Mouse (Mus musculus) kidney, postnatal 0 days (tissue): ENCODE measurements around the gene Erg. TPM values are rescaled to one million over a fixed set of nuclear protein-coding genes. Genes with fewer than 3 reads are reported as not detected.

ENCODE experiments used
- ATAC-seq: fragments of 200-750 bp; cut with Nextera tagmentation; replicated peaks from 2 replicates; pipeline ENCODE4 v1.8.0; 2017; ENCODE audit warnings: low read depth, moderate number of reproducible peaks, moderate TSS enrichment, moderate library complexity; ENCODE audit not compliant: low FRiP score
- DNase-seq: peaks from one replicate; pipeline ENCODE4 v3.0.0-alpha.2; 2016; ENCODE audit warnings: low spot score
- H3K27ac ChIP-seq: fragments of 300-500 bp; sonication (generic); 2 replicates; pipeline ENCODE4 v1.5.1; 2014; ENCODE audit warnings: mild to moderate bottlenecking
- H3K27me3 ChIP-seq: fragments of 300-500 bp; sonication (generic); 2 replicates; pipeline ENCODE4 v1.6.1; 2014; ENCODE audit warnings: low read length, mixed read lengths; ENCODE audit not compliant: insufficient read depth
- H3K36me3 ChIP-seq: fragments of 300-500 bp; sonication (generic); 2 replicates; pipeline ENCODE4 v1.6.1; 2014; ENCODE audit warnings: low read length, mixed read lengths; ENCODE audit not compliant: insufficient read depth
- H3K4me1 ChIP-seq: fragments of 300-500 bp; sonication (generic); replicated peaks from 2 replicates; pipeline ENCODE4 v1.6.1; 2014; ENCODE audit warnings: antibody characterized with exemption, low read length, mixed read lengths; ENCODE audit not compliant: insufficient read depth
- H3K4me2 ChIP-seq: fragments of 300-500 bp; sonication (generic); 2 replicates; pipeline ENCODE4 v1.6.1; 2014; ENCODE audit warnings: mild to moderate bottlenecking, low read length, moderate library complexity, mixed read lengths
- H3K4me3 ChIP-seq: fragments of 300-500 bp; sonication (generic); replicated peaks from 2 replicates; pipeline ENCODE4 v1.5.1; 2014; ENCODE audit warnings: low read depth, low read length
- H3K9ac ChIP-seq: fragments of 300-500 bp; sonication (generic); 2 replicates; pipeline ENCODE4 v1.6.1; 2014; ENCODE audit warnings: low read depth, low read length
- H3K9me3 ChIP-seq: fragments of 300-500 bp; sonication (generic); replicated peaks from 2 replicates; pipeline ENCODE4 v1.6.1; 2016; ENCODE audit warnings: low read length, inconsistent platforms, mixed read lengths
- CTCF ChIP-seq: IDR thresholded peaks from 2 replicates; pipeline ENCODE4 v1.5.1; 2016; ENCODE audit warnings: antibody characterized with exemption, low read depth, mild to moderate bottlenecking, moderate library complexity
- WGBS: fragments of 180-500 bp; shearing (Covaris S2); extraction: QIAGEN DNeasy Blood & Tissue Kit; methylation state at CpG from one replicate; pipeline ENCODE4 v1.1.7; 2014; 5-methylcytosine and 5-hydroxymethylcytosine counted together
- polyA plus RNA-seq: library from polyadenylated mRNA; unstranded; fragments of >200 nt; fragmentation: Nextera tagmentation; extraction: Ambion mirVana; gene quantifications from 2 replicates; pipeline ENCODE4 v1.2.1, GENCODE M21; 2015

Gene Erg
- polyA plus RNA-seq, 1 experiment from 2014 or later, result 6.4 TPM

DNA sequence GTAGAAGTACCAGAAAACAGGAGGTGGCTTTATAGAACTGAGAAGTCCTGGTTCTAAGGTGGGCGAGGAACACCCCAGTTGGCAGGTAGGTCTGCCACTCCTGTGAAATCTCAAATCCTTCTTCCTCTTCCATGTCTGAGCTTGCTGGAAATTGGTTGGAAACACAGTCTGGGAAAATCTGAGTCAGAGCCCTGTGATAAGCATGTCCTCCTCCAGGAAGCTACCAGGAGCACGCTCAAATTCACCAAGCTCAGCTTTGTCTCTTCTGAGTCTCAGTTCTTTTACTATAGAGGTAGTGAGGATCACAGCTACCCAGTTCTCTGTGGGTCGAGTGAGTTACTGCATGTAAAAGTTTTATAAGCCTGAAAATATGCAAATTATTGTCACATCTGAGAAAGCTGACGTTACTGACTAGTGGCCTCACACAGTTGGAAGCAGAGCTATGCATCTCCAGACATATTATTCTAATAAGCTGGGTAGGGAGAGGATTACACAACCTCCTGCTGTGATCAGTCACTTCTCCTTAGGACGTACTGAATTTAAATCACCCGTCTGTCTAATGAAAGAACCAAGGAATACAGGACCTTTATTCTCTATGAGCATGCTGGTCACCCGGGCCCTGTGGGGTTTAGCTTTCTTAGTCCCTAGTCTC lies 165.0 kb downstream of the Erg start:
- ATAC-seq (no peak), DNase-seq (no peak)
- no peak overlapping the region for H3K9ac ChIP-seq
- H3K9me3 ChIP-seq, result no peaks in the 10 kb centered on the region
- H3K4me3 ChIP-seq, result no peak overlapping the region
- no peaks in the 10 kb centered on the region for H3K36me3 ChIP-seq
- H3K27ac ChIP-seq, result no peak overlapping the region
- no peak for TF ChIP-seq CTCF
- no peaks in the 10 kb centered on the region for H3K4me1 ChIP-seq
- H3K4me2 ChIP-seq, result no peak overlapping the region
- WGBS, result 80% methylated on average over 7 of the region's 7 CpGs
- no peaks in the 10 kb centered on the region for H3K27me3 ChIP-seq

GRCm38 (mm10) chr16:95415921-95416320 lies 170.5 kb downstream of the Erg start:
- DNase-seq (no peak), ATAC-seq (no peak)
- Histone ChIP-seq H3K9ac (no peak overlapping the region), H3K4me2 (no peak overlapping the region), H3K4me1 (no peaks in the 10 kb centered on the region), H3K4me3 (no peak overlapping the region), H3K27ac (no peak overlapping the region), H3K36me3 (no peaks in the 10 kb centered on the region), H3K9me3 (no peaks in the 10 kb centered on the region), H3K27me3 (no peaks in the 10 kb centered on the region)
- 74% methylated on average over 4 of the region's 4 CpGs for WGBS
- TF ChIP-seq CTCF, result no peak

- Histone ChIP-seq H3K4me2 (no peak overlapping the region), H3K9ac (no peak overlapping the region), H3K27ac (no peak overlapping the region), H3K4me1 (no peaks in the 10 kb centered on the region), H3K36me3 (no peaks in the 10 kb centered on the region), H3K4me3 (no peak overlapping the region), H3K27me3 (no peaks in the 10 kb centered on the region), H3K9me3 (no peaks in the 10 kb centered on the region)
- no peak for ATAC-seq
- DNase-seq, result no peak
- TF ChIP-seq CTCF, result no peak
- 59% methylated on average over 9 of the region's 9 CpGs for WGBS
These were observed 171.0 kb downstream of the Erg start for GRCm38 (mm10) chr16:95415372-95415771.

- H3K4me2 ChIP-seq, result no peak overlapping the region
- H3K9ac ChIP-seq, result no peak overlapping the region
- no peak overlapping the region for H3K27ac ChIP-seq
- ATAC-seq, result no peak
- 44% methylated on average over 3 of the region's 3 CpGs for WGBS
- H3K36me3 ChIP-seq, result no peaks in the 10 kb centered on the region
- no peaks in the 10 kb centered on the region for H3K4me1 ChIP-seq
- H3K27me3 ChIP-seq, result no peaks in the 10 kb centered on the region
- H3K9me3 ChIP-seq, result no peaks in the 10 kb centered on the region
- H3K4me3 ChIP-seq, result no peak overlapping the region
- DNase-seq, result peak; percentile 12
- no peak for TF ChIP-seq CTCF
These were observed 172.9 kb downstream of the Erg start for GRCm38 (mm10) chr16:95413401-95413959.

DNA sequence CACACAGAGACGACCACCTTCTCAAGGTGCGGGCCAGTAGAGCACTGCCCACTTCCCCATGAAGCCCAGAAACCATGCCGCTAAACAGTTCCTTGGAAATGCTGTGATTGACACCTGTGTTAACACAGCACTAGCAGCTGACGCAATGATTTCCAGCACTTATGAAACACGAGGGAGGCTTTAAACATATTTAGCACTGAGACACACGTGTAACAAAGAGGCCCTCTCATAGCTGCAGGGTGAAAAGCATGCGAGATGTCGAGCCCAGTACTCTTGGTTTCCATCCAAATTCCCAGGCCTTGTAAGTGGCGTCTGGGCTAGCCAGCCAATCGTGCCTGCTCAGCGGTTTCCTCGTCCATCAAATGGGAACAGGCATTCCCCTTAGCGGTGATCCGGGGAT lies 178.3 kb downstream of the Erg start:
- ATAC-seq (no peak), DNase-seq (no peak)
- H3K4me3 ChIP-seq, result no peak overlapping the region
- no peaks in the 10 kb centered on the region for H3K4me1 ChIP-seq
- WGBS, result 64% methylated on average over 14 of the region's 14 CpGs
- TF ChIP-seq CTCF, result no peak
- H3K27me3 ChIP-seq, result no peaks in the 10 kb centered on the region
- no peaks in the 10 kb centered on the region for H3K9me3 ChIP-seq
- no peak overlapping the region for H3K9ac ChIP-seq
- no peak overlapping the region for H3K27ac ChIP-seq
- no peak overlapping the region for H3K4me2 ChIP-seq
- H3K36me3 ChIP-seq, result no peaks in the 10 kb centered on the region

DNA sequence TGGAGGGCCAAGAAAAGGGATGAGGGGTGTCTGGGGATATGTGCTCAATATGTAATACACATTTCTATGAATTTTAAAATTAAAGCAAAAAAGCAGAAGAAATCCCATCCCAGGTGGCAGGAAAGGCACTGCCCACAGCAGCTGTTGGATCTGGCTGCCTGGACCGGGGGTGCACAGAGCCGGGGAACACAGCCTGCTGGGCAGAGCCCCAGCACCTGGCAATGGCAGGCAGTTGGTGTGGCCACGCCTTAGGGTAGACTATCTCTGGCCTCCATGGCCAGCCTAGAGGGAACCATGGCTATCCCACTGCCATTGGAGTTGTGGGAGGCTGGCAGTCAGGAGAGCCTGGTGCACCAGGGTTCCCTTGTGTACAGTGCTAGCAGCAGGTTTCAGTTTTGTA lies 180.9 kb downstream of the Erg start:
- Histone ChIP-seq H3K4me2 (no peak overlapping the region), H3K4me1 (no peaks in the 10 kb centered on the region), H3K27me3 (no peaks in the 10 kb centered on the region), H3K27ac (no peak overlapping the region), H3K9me3 (no peaks in the 10 kb centered on the region), H3K4me3 (no peak overlapping the region), H3K9ac (no peak overlapping the region), H3K36me3 (no peaks in the 10 kb centered on the region)
- WGBS, result 90% methylated on average over 3 of the region's 3 CpGs
- ATAC-seq (no peak), DNase-seq (no peak)
- no peak for TF ChIP-seq CTCF

GRCm38 (mm10) chr16:95403453-95403852 lies 182.9 kb downstream of the Erg start:
- H3K27me3 ChIP-seq, result no peaks in the 10 kb centered on the region
- no peak overlapping the region for H3K4me3 ChIP-seq
- H3K36me3 ChIP-seq, result no peaks in the 10 kb centered on the region
- 68% methylated on average over 5 of the region's 5 CpGs for WGBS
- no peak for ATAC-seq
- H3K4me2 ChIP-seq, result no peak overlapping the region
- no peak overlapping the region for H3K27ac ChIP-seq
- H3K9ac ChIP-seq, result no peak overlapping the region
- no peak for TF ChIP-seq CTCF
- no peaks in the 10 kb centered on the region for H3K9me3 ChIP-seq
- H3K4me1 ChIP-seq, result no peaks in the 10 kb centered on the region
- peak; percentile 33 for DNase-seq
